Mouse (Mus musculus) urinary bladder, postnatal 14 days (tissue): ENCODE measurements around the gene Magi2.
"Not testable (repeated sequence)": the region's sequence is repeated elsewhere in the genome, so short reads cannot be mapped to it uniquely, and the experiment has no call there.

ENCODE experiments used
- DNase-seq: peaks from one replicate; pipeline ENCODE4 v3.0.0; 2021; ENCODE audit warnings: low spot score

The Magi2 gene

GRCm38 (mm10) chr5:19226866-19227243 is at the start of gene Magi2:
Magi2 (plus strand) TSS chr5:19227036.
- no peak for DNase-seq

GRCm38 (mm10) chr5:19178594-19178993 is 48.2 kb upstream of the Magi2 start:
- no peak for DNase-seq

- DNase-seq: no peak
These were observed 40.7 kb upstream of the Magi2 start for GRCm38 (mm10) chr5:19186175-19186574.

- DNase-seq: no peak
These were observed 15.2 kb upstream of the Magi2 start for GRCm38 (mm10) chr5:19211665-19212064.

- peak; percentile 74 for DNase-seq
These were observed 531 bp upstream of the Magi2 start for GRCm38 (mm10) chr5:19226144-19226865.

- peak; percentile 3 for DNase-seq
These were observed 445 bp downstream of the Magi2 start for GRCm38 (mm10) chr5:19227281-19227680.

GRCm38 (mm10) chr5:19227791-19228331 is 1.0 kb downstream of the Magi2 start:
- peak; percentile 44 for DNase-seq

- DNase-seq: no peak
These were observed 15.0 kb downstream of the Magi2 start for GRCm38 (mm10) chr5:19241797-19242196.

- no peak for DNase-seq
These were observed 19.6 kb downstream of the Magi2 start for GRCm38 (mm10) chr5:19246426-19246825.

GRCm38 (mm10) chr5:19247266-19247665 is 20.4 kb downstream of the Magi2 start:
- DNase-seq: no peak

GRCm38 (mm10) chr5:19262816-19263215 is 36.0 kb downstream of the Magi2 start:
- DNase-seq: no peak

- no peak for DNase-seq
These were observed 37.8 kb downstream of the Magi2 start for GRCm38 (mm10) chr5:19264627-19265026.

- DNase-seq: no peak
These were observed 65.7 kb downstream of the Magi2 start for GRCm38 (mm10) chr5:19292581-19292980.

- no peak for DNase-seq
These were observed 79.8 kb downstream of the Magi2 start for GRCm38 (mm10) chr5:19306656-19307055.

GRCm38 (mm10) chr5:19309870-19310269 is 83.0 kb downstream of the Magi2 start:
- no peak for DNase-seq

GRCm38 (mm10) chr5:19322532-19322931 is 95.7 kb downstream of the Magi2 start:
- no peak for DNase-seq

- no peak for DNase-seq
These were observed 110.7 kb downstream of the Magi2 start for GRCm38 (mm10) chr5:19337561-19337960.

- DNase-seq: no peak
These were observed 141.3 kb downstream of the Magi2 start for GRCm38 (mm10) chr5:19368175-19368574.

GRCm38 (mm10) chr5:19395876-19396275 is 169.0 kb downstream of the Magi2 start:
- no peak for DNase-seq

GRCm38 (mm10) chr5:19400299-19400698 is 173.5 kb downstream of the Magi2 start:
- no peak for DNase-seq

- no peak for DNase-seq
These were observed 174.0 kb downstream of the Magi2 start for GRCm38 (mm10) chr5:19400738-19401408.

GRCm38 (mm10) chr5:19404268-19404667 is 177.4 kb downstream of the Magi2 start:
- not testable (repeated sequence) for DNase-seq

GRCm38 (mm10) chr5:19414556-19414955 is 187.7 kb downstream of the Magi2 start:
- no peak for DNase-seq
